Mouse (Mus musculus): ENCODE results near the gene Prkca. TPM values are rescaled to one million over a fixed set of nuclear protein-coding genes. Genes with fewer than 3 reads are reported as not detected.

The Prkca gene
- 27.6 and 32.0 TPM in 2 replicates for total RNA-seq (2014; rRNA removed)
- polyA plus RNA-seq (2015; fragmentation: Nextera tagmentation; extraction: Ambion mirVana): 5.4 and 7.9 TPM in 2 replicates

- Histone ChIP-seq H3K27ac (ENCODE audit: low read depth, low read length) (peak within 1 kb of the TSS; percentile 81), H3K27me3 (ENCODE audit: insufficient read depth, low read length) (no peaks in the 10 kb centered on the region), H3K9me3 (ENCODE audit: low read length) (no peaks in the 10 kb centered on the region), H3K36me3 (ENCODE audit: insufficient read depth, low read length) (no peaks in the 10 kb centered on the region), H3K4me2 (ENCODE audit: low read depth, low read length, poor library complexity, severe bottlenecking) (peak within 1 kb of the TSS; percentile 96), H3K4me1 (ENCODE audit: insufficient read depth, low read length) (peaks cover 6% of the 10 kb centered on the region), H3K9ac (replicated peaks; ENCODE audit: low read length, poor library complexity, severe bottlenecking) (peak within 1 kb of the TSS; percentile 87), H3K4me3 (ENCODE audit: low read depth, low read length) (peak within 1 kb of the TSS; percentile 83)
- peak; percentile 1; the same call in 1 of the 2 replicates for TF ChIP-seq CTCF (IDR thresholded peaks at IDR 0.05)
- ATAC-seq (ENCODE audit: low FRiP score) (peak; percentile 93), DNase-seq (ENCODE audit: low spot score) (peak; percentile 97)
- under 1% methylated on average over 63 of the region's 63 CpGs for WGBS
Measured at GRCm38 (mm10) chr11:108343789-108344462, at the start of gene Prkca. Gene Prkca, minus strand, starts transcription at chr11:108343928.

- Histone ChIP-seq H3K4me3 (ENCODE audit: low read depth, low read length) (no peak overlapping the region), H3K9ac (replicated peaks; ENCODE audit: low read length, poor library complexity, severe bottlenecking) (no peak overlapping the region), H3K27ac (ENCODE audit: low read depth, low read length) (no peak overlapping the region), H3K27me3 (ENCODE audit: insufficient read depth, low read length) (no peaks in the 10 kb centered on the region), H3K9me3 (ENCODE audit: low read length) (no peaks in the 10 kb centered on the region), H3K4me2 (ENCODE audit: low read depth, low read length, poor library complexity, severe bottlenecking) (no peak overlapping the region), H3K4me1 (ENCODE audit: insufficient read depth, low read length) (peaks cover 4% of the 10 kb centered on the region; the same call in 1 of the 2 replicates), H3K36me3 (ENCODE audit: insufficient read depth, low read length) (no peaks in the 10 kb centered on the region)
- ATAC-seq (ENCODE audit: low FRiP score): no peak
- no peak for DNase-seq (ENCODE audit: low spot score)
- TF ChIP-seq CTCF (IDR thresholded peaks at IDR 0.05): no peak
- WGBS: 97% methylated on average over 1 of the region's 1 CpGs
Measured at GRCm38 (mm10) chr11:108385666-108386024, 41.9 kb upstream of the Prkca start.

GRCm38 (mm10) chr11:108384920-108385665, 41.4 kb upstream of the Prkca start:
- 56% methylated on average over 4 of the region's 4 CpGs for WGBS
- H3K9ac ChIP-seq (replicated peaks; ENCODE audit: low read length, poor library complexity, severe bottlenecking): no peak overlapping the region
- H3K27ac ChIP-seq (ENCODE audit: low read depth, low read length): no peak overlapping the region
- DNase-seq (ENCODE audit: low spot score) (peak; percentile 56), ATAC-seq (ENCODE audit: low FRiP score) (no peak)
- no peaks in the 10 kb centered on the region for H3K27me3 ChIP-seq (ENCODE audit: insufficient read depth, low read length)
- H3K4me3 ChIP-seq (ENCODE audit: low read depth, low read length): no peak overlapping the region
- no peak overlapping the region for H3K4me2 ChIP-seq (ENCODE audit: low read depth, low read length, poor library complexity, severe bottlenecking)
- H3K36me3 ChIP-seq (ENCODE audit: insufficient read depth, low read length): no peaks in the 10 kb centered on the region
- H3K9me3 ChIP-seq (ENCODE audit: low read length): no peaks in the 10 kb centered on the region
- peaks cover 4% of the 10 kb centered on the region; the same call in 1 of the 2 replicates for H3K4me1 ChIP-seq (ENCODE audit: insufficient read depth, low read length)
- no peak for TF ChIP-seq CTCF (IDR thresholded peaks at IDR 0.05)

- Histone ChIP-seq H3K9me3 (ENCODE audit: low read length) (no peaks in the 10 kb centered on the region), H3K27me3 (ENCODE audit: insufficient read depth, low read length) (no peaks in the 10 kb centered on the region), H3K36me3 (ENCODE audit: insufficient read depth, low read length) (no peaks in the 10 kb centered on the region), H3K4me2 (ENCODE audit: low read depth, low read length, poor library complexity, severe bottlenecking) (no peak overlapping the region), H3K9ac (replicated peaks; ENCODE audit: low read length, poor library complexity, severe bottlenecking) (no peak overlapping the region), H3K27ac (ENCODE audit: low read depth, low read length) (no peak overlapping the region), H3K4me1 (ENCODE audit: insufficient read depth, low read length) (peaks cover 4% of the 10 kb centered on the region; the same call in 1 of the 2 replicates), H3K4me3 (ENCODE audit: low read depth, low read length) (no peak overlapping the region)
- no peak for TF ChIP-seq CTCF (IDR thresholded peaks at IDR 0.05)
- no peak for DNase-seq (ENCODE audit: low spot score)
- no peak for ATAC-seq (ENCODE audit: low FRiP score)
- 78% methylated on average over 3 of the region's 3 CpGs for WGBS
Measured at GRCm38 (mm10) chr11:108382664-108383063, 38.9 kb upstream of the Prkca start.

- no peak overlapping the region for H3K9ac ChIP-seq (replicated peaks; ENCODE audit: low read length, poor library complexity, severe bottlenecking)
- ATAC-seq (ENCODE audit: low FRiP score) (no peak), DNase-seq (ENCODE audit: low spot score) (no peak)
- TF ChIP-seq CTCF (IDR thresholded peaks at IDR 0.05): no peak
- H3K9me3 ChIP-seq (ENCODE audit: low read length): no peaks in the 10 kb centered on the region
- no peaks in the 10 kb centered on the region for H3K36me3 ChIP-seq (ENCODE audit: insufficient read depth, low read length)
- H3K4me2 ChIP-seq (ENCODE audit: low read depth, low read length, poor library complexity, severe bottlenecking): no peak overlapping the region
- WGBS: 82% methylated on average over 4 of the region's 4 CpGs
- no peak overlapping the region for H3K4me3 ChIP-seq (ENCODE audit: low read depth, low read length)
- no peaks in the 10 kb centered on the region for H3K4me1 ChIP-seq (ENCODE audit: insufficient read depth, low read length)
- H3K27ac ChIP-seq (ENCODE audit: low read depth, low read length): no peak overlapping the region
- no peaks in the 10 kb centered on the region for H3K27me3 ChIP-seq (ENCODE audit: insufficient read depth, low read length)
Measured at GRCm38 (mm10) chr11:108378363-108378751, 34.6 kb upstream of the Prkca start.
